Mouse (Mus musculus): Measurements from ENCODE around the gene Ankar.

Ankar gene

GRCm38 (mm10) chr1:72700479-72700878 is at the start of gene Ankar:
Gene Ankar, minus strand, starts transcription at chr1:72700579.
- DNase-seq: no peak

DNA sequence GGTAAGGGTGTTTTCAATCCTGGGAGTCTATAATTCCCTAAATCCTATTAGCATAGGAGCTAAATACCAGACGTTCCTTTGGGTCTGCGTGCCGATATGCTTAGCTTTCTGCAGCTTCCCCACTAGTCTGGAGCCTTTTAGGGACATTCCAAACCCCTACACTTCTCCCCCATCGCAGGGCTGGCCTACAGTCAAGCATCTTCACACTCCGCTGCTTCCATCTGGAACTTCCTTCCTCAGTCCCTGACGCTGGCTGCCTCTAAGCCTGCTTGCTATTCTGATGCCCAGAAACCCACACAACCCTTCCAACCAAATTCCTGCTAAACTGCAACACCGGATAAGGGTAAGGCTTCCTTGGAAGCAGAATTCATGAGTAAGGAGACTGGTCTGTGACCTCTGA is 46.0 kb upstream of the Ankar start:
- no peak for DNase-seq

- no peak for DNase-seq
These were observed 44.6 kb upstream of the Ankar start for GRCm38 (mm10) chr1:72744816-72745506.

DNA sequence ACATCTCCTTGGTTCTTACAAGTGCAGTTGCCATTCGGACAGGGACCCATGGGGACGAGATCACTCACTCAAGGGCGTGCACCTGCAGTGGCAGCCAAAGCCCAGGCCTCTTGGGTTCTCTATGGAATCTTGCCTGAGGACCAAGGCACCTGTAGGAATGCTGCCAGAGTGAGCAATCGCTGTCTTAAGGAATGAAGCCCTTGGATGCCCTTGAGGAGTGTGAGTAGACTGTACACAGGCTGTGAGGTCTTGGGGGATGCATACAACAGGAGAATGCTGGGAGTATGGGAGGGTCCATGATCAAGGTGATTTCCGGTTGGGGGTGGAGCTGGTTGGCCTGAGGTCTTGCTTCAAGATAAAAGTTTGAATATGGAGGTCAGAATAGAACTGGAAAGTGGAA is 41.0 kb upstream of the Ankar start:
- no peak for DNase-seq

- DNase-seq: no peak
These were observed 39.3 kb upstream of the Ankar start for GRCm38 (mm10) chr1:72739681-72740063.

GRCm38 (mm10) chr1:72738946-72739680 is 38.7 kb upstream of the Ankar start:
- no peak for DNase-seq

DNA sequence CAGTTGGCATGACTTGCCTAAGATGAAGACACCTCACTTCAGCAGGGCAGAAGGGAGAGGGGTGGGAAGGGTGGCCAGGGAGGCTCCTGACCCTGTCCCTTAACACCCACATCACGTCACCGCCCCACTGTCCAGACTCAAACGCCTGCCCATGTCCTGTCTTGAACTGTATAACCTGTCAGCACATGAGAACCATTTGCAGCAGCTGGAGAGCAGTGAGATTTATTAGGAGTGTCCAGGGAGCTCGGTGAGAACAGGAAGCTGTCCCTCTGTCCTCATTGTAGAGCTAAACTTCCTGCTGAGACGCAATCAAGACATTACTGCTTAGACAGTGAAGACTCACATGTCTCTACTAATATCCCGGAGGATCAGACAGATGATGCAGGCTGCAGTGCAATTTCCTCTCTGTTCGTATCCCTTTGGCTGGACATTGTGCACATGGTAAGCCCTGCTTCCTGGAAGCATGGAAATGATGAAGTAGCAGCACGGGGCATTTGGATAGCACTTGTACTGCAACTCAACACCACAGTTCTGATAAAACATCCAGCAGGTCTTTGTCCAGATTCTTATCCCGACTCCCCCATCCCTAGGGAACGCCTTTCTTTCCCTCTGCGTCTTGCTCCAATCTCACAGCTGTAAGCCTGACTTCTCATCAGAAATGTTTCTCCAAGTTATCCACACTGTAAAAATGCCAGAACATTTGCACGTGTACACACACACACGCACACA is 36.2 kb upstream of the Ankar start:
- no peak for DNase-seq

DNA sequence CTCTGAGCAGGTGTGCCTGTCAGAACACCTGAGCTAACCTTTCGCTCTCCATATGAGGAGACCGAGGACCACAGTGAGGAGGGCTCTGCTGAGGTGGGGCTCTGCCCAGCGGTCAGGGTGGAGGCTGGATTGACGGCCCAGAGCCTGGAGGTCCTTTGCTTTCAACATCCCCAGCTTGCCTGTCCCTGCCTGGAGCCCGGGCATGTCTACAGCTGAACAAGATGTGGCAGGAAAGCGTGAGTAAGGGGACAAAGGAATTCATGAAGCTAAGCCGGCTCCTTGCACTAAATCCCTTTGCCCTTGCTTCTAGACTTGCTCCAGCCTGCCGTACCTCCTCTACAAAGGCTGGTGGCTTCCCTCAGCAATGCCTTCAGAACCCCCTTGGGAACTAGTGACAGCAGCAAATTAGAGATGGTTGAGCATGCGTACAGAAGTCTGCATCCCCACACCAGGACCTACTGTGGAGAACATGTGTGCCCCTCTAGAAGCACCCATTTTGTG is 32.9 kb upstream of the Ankar start:
- no peak for DNase-seq

DNA sequence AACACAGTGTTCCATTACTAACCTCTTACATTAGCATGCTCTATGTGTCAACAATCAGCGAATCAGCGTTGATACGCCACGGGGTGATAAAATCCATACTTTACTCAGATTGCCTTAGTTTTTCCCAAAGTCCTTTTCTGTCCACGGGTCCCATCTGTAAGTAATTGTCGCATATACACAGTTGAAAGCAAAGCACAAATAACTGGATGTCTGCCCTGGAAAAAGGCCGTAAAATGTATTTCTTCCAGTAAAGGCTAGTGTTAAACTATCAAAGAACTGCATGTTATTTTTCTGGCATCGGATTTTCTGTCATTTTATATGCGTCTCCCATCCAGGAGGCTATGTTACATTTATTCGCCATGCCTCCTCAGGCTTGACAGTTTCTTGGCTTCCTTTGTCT is 29.7 kb upstream of the Ankar start:
- DNase-seq: no peak

GRCm38 (mm10) chr1:72728781-72729180 is 28.4 kb upstream of the Ankar start:
- DNase-seq: no peak

GRCm38 (mm10) chr1:72725941-72726340 is 25.6 kb upstream of the Ankar start:
- DNase-seq: no peak

DNA sequence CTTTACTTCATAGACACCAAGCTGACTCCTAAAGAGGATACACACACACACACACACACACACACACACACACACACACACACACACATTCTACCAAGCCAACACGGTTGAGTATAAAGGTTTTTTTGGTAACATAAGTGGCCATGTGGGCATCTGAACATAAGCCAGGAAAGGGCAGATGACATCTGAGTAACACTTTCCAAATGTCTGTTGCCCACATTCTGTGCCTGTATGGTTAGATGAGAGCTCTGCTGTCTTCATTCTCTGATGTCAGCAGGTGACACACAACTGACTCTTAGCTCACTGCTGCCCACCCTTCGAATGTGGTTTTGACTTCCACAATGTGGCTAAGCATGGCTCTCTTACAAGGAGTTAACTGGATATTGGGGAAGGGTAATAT is 24.0 kb upstream of the Ankar start:
- no peak for DNase-seq

DNA sequence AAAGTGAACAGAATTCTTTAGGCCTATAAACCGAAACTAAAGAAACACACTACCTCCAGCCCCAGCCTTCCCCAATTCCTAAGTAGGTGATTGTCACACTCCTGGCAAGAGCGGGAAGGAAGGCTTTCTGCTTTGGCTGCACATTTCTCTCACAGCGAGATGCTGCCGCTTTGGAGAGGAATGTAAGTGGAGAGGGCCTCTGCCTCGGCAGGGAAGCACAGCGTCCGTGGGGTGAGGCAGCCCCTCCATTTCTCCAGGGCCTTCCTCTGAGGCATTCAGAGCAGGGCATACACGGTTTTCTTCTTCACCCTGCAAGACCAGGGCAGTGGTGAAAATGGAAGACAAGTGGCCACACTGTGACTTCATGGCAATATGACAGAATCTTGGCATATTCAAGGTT is 22.3 kb upstream of the Ankar start:
- no peak for DNase-seq

- DNase-seq: no peak
These were observed 19.8 kb upstream of the Ankar start for GRCm38 (mm10) chr1:72720115-72720725.

GRCm38 (mm10) chr1:72718846-72719245 is 18.5 kb upstream of the Ankar start:
- DNase-seq: peak; percentile 57

DNA sequence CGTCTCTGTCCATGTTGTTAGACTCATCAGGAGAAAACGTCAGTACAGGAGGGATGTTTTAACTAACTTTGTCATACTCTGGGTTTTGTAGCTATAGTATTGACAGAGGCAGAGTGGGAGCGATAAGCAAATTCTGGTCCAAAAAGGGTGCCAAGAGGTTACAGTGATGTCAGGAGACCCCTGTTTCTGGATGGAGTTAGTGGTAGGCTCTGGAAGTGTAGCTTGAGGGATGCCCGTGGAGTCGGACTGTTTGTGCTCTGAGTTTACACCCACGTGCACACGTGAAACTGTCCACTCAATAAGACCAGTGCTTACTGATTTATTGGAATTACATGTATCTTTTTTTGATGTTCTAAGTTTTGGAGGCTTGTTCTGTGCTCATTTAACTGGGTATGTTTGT is 17.2 kb upstream of the Ankar start:
- DNase-seq: no peak

DNA sequence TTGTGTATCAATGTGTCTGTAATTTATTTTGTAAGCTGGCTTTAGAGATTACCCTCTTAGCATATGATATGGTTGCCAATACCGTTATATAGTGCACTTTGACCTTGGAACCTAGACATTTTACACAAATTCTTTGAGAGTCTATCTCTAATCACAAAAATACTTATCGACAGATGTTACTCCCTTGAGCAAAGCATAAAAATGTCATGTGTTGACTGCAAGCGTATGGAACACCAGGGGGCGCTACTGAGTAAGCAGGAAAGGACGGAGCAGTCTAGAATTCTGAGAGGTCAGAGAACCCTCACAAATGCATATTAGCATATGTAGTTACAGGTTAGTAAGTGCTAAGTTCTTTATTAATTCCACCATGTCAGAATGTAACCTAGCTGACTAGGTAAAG is 16.5 kb upstream of the Ankar start:
- DNase-seq: peak; percentile 76

GRCm38 (mm10) chr1:72716421-72716820 is 16.0 kb upstream of the Ankar start:
- DNase-seq: no peak

DNA sequence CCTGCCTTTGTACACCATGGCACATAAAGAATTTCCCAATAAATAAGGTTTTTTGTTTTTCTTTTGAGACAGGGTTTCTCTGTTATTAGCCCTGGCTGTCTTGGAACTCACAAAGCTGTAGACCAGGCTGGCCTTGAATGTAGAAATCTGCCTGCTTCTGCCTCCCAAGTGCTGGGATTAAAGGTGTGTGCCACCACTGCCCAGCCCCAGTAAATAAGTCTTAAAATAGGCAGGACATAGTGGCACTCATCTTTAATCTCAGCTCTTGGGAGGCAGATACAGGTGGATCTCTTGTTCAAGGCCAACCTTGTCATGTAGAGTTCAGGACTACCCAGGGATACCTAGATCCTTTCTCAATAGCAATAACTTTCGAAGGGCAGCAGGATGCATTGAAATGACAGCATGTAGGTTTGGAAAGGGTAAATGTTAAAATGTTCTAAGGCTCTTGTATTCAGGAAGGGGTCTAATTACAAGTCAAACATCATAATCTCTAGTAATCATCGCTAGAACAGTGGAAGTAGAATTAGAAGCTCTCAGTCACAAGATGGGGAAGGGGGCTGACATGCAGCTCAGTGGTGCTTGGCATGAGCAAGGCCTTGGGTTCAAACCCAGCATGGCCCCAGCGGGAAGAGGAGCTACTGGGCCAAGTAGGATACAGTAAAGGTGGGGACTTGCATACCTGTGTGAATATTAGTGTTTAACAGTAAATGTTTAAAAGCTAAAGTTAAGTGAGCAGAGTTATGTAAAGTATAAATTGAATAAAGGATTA is 15.4 kb upstream of the Ankar start:
- no peak for DNase-seq

GRCm38 (mm10) chr1:72715065-72715464 is 14.7 kb upstream of the Ankar start:
- no peak for DNase-seq

DNA sequence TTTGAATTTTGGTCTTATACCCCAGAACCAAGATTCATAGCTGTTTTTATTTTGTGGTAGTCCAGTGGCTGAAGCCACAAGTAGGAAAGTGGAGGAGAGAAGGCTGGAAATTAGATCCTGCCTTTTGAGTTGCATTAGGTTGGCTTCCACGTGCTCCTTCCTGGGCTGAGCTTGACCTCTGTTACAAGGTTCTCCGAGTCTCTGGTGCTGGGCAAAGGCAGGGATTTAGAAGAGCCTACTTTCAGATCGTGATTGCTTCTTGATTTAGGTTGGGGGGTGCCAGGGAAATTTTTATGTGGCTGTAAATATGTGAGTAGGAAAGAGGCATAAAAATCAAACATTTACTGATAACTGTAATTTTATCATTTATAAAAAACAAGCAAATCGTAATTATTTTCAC is 14.2 kb upstream of the Ankar start:
- DNase-seq: no peak

GRCm38 (mm10) chr1:72711684-72712083 is 11.3 kb upstream of the Ankar start:
- no peak for DNase-seq
